Mouse (Mus musculus) adrenal gland (tissue): Measurements from ENCODE around the gene Aamp.

ENCODE experiments used
- intact Hi-C: fragments of 180-260 bp; cut with DNase I; formaldehyde crosslinking; loops from one replicate; pipeline ENCODE4 v1.15.1; 2025

Aamp gene

GRCm38 (mm10) chr1:74283686-74284463 is 663 bp downstream of the Aamp start:
- intact Hi-C loops, result loop anchor here (5.0 kb wide), 1 partner anchor 47 kb away; the partner anchor contains the start of gene Arpc2

DNA sequence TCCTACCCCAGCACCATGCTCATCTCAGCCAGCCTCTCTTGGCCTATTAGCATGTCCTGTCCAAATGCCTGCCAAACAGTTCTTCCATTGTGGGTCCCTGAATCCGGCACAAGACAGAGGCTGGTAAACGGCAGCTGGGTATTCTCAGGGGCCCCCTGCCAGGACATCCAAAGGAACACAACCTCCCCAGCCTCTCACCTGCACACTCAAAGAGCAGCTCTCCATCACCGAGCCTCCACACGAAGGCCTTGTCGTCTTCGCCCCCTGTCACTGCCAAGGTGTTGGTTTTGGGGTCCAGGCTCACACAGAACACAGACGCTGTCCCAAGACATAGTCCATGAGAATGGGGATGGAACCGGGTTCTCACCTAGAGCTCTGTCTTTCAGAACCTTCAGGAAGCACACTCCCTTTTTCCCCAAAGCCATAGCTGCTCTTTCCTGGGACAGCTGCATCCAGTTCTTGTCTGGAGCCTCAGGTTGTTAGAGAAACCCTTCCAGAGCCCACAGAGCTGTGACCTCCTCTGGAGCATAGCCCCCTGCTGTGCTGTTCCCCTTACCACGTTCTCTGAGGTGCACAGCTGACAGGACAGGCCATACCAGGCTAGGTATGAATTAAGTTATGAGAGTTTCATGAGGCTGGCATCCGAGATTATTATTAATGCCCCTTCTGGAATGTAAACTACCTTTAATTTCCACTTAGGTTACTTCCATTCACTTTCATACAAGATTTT is 1.5 kb downstream of the Aamp start:
- intact Hi-C loops, result loop anchor here (5.0 kb wide), 1 partner anchor 46 kb away; the partner anchor contains the start of gene Arpc2

- intact Hi-C loops, result loop anchor here (5.0 kb wide), 1 partner anchor 45 kb away; the partner anchor contains the start of gene Arpc2
Observed at GRCm38 (mm10) chr1:74281886-74282285, 2.7 kb downstream of the Aamp start.

DNA sequence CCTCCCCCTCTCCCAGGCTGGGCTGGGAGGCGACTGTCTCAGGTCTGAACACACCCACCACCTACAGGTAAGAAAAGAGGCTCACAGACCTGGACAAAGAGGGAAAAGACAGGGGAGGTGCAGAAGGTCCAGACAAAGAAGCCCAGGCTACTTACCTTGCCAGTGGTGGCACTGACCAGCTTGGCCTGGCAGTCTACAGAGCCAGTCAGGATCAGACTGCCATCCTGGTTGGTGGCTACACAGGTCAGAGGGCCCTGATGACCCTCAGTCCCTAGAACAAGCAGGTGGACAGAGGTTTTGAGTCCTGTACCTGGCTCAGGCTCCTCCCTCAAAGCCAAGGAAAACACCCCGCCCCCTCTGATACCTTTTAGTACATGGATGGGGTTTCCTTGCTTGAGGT is 3.2 kb downstream of the Aamp start:
- intact Hi-C loops, result loop anchor here (5.0 kb wide), 1 partner anchor 44 kb away; the partner anchor contains the start of gene Arpc2

DNA sequence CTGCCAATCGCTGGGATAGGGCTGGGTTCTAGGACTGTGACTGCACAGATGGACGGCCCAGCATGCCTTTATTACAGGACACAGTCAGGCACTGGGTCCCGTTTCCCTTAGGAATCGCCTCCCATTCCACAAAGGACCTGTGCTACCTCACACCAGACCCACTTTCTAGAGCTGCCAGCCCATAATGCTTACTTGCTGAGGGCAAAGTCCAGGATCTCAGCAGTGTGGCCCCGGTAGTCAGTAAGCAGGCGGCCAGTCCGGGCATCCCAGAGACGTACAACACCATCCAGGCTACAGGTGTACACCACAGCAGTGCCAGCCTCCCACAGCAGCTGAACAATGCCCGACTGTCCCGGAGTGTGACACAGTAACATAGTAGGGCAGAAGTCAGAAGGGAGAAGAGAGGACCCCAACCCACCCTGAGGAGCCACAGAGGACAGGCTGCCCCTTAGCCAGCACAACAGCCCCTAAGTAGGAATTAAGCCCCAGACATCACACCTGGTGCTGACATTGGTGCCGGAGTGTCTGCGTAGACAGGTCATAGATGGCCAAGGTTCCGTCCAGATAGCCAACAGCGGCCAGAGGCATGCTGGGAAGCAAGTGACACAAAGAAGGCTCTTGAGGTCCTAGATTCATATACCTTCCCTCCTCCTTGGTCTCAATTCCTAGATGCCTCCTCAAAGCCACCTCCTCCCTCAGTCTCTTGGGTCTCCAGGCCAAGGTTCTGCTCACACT is 3.8 kb downstream of the Aamp start:
- intact Hi-C loops, result loop anchor here (5.0 kb wide), 1 partner anchor 43 kb away; the partner anchor contains the start of gene Arpc2

DNA sequence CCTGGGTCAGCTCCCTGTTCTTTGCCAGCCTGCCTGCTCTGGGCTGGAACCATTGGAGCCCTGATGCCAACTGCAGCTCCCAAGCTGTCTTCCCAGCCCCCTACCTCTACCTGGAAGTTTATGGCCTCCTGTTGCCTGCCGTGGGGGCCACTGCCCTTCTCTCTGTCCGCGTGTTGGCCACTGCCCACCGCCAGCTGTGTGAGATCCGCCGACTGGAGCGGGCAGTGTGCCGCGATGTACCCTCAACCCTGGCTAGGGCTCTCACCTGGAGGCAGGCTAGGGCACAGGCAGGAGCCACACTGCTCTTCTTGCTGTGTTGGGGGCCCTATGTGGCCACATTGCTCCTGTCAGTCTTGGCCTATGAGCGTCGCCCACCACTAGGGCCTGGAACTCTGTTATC is 5.5 kb downstream of the Aamp start:
- intact Hi-C loops, result no loop called here

DNA sequence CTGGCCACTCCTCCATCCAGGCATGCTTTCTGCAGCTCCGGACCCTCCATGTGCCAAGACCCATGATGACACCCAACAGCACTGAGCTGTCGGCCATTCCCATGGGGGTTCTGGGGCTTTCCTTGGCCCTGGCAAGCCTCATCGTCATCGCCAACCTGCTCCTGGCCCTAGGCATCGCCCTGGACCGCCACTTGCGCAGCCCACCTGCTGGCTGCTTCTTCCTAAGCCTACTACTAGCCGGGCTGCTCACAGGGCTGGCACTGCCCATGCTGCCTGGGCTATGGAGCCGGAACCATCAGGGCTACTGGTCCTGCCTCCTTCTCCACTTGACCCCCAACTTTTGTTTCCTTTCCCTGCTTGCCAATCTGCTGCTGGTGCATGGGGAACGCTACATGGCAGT is 6.0 kb downstream of the Aamp start, which contains the start of gene Gpbar1:
Gene Gpbar1, plus strand, starts transcription at position 13 of the 400 bp plus-strand sequence.
- intact Hi-C loops, result no loop called here

GRCm38 (mm10) chr1:74277883-74278537 is 6.5 kb downstream of the Aamp start:
- intact Hi-C loops, result no loop called here

GRCm38 (mm10) chr1:74277041-74277440 is 7.5 kb downstream of the Aamp start:
- intact Hi-C loops, result no loop called here

GRCm38 (mm10) chr1:74275015-74275414 is 9.5 kb downstream of the Aamp start:
- intact Hi-C loops, result no loop called here

- intact Hi-C loops, result loop anchor here (5.0 kb wide), 1 partner anchor 64 kb away; no protein-coding TSS in a partner anchor
Observed at GRCm38 (mm10) chr1:74271659-74272058, 12.9 kb downstream of the Aamp start.

GRCm38 (mm10) chr1:74268750-74269149 is 15.8 kb downstream of the Aamp start:
- intact Hi-C loops, result no loop called here

- intact Hi-C loops, result no loop called here
Observed at GRCm38 (mm10) chr1:74262510-74262909, 22.0 kb downstream of the Aamp start.

- intact Hi-C loops, result no loop called here
Observed at GRCm38 (mm10) chr1:74256782-74257181, 27.8 kb downstream of the Aamp start.

- intact Hi-C loops, result no loop called here
Observed at GRCm38 (mm10) chr1:74255704-74256345, 28.7 kb downstream of the Aamp start.

GRCm38 (mm10) chr1:74250096-74250495 is 34.4 kb downstream of the Aamp start:
- intact Hi-C loops, result no loop called here

GRCm38 (mm10) chr1:74249331-74249980 is 35.1 kb downstream of the Aamp start:
- intact Hi-C loops, result loop anchor here (2.0 kb wide), 1 partner anchor 43 kb away; no protein-coding TSS in a partner anchor

GRCm38 (mm10) chr1:74248799-74249198 is 35.7 kb downstream of the Aamp start:
- intact Hi-C loops, result loop anchor here (2.0 kb wide), 1 partner anchor 42 kb away; no protein-coding TSS in a partner anchor

DNA sequence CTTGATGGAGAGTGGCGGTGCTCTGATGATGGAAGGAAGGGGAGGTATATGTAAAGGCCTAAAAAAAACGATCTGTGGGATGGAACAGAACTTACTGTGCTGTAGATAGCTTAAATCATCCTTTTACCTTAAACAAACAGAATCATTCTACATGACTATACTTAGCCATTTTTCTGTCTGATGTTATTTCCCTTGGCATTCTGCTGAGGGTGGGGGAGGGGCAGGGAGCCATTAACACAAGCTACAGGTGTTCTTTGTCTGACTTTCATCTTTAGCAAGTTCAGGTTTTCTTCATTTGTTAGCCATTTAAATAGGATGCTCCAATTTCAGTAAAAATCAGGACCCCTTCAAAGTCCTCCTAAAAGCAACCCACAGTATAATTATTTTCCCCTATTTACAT is 39.0 kb downstream of the Aamp start:
- intact Hi-C loops, result no loop called here

- intact Hi-C loops, result no loop called here
Observed at GRCm38 (mm10) chr1:74240832-74241231, 43.7 kb downstream of the Aamp start.
